Mouse (Mus musculus): ENCODE measurements around the gene Mylk2. TPM values are rescaled to one million over a fixed set of nuclear protein-coding genes. Genes with fewer than 3 reads are reported as not detected.

Mylk2 gene
- total RNA-seq, 2 experiments from 2014 or later: 443 to 553 TPM

- intact Hi-C loops (cut with DNase I): loop anchor here (2.0 to 5.0 kb wide), 2 partner anchors 57 to 108 kb away; partner anchors contain the start of gene Bcl2l1
- no peak for DNase-seq
These were observed 28.7 kb downstream of the Mylk2 start for GRCm38 (mm10) chr2:152939846-152940245.

GRCm38 (mm10) chr2:152941106-152941505 lies 30.0 kb downstream of the Mylk2 start:
- no peak for DNase-seq
- intact Hi-C loops (cut with DNase I): no loop called here

GRCm38 (mm10) chr2:152941776-152942175 lies 30.6 kb downstream of the Mylk2 start:
- intact Hi-C loops (cut with DNase I): no loop called here
- DNase-seq: no peak

GRCm38 (mm10) chr2:152942898-152943515 lies 31.9 kb downstream of the Mylk2 start:
- intact Hi-C loops (cut with DNase I): no loop called here
- DNase-seq: no peak

- DNase-seq: no peak
- intact Hi-C loops (cut with DNase I): no loop called here
These were observed 32.4 kb downstream of the Mylk2 start for GRCm38 (mm10) chr2:152943568-152943967.

- intact Hi-C loops (cut with DNase I): no loop called here
- DNase-seq: no peak
These were observed 32.9 kb downstream of the Mylk2 start for GRCm38 (mm10) chr2:152944013-152944412.

GRCm38 (mm10) chr2:152947098-152947497 lies 35.9 kb downstream of the Mylk2 start:
- intact Hi-C loops (cut with DNase I): no loop called here
- no peak for DNase-seq

- DNase-seq: no peak
- intact Hi-C loops (cut with DNase I): no loop called here
These were observed 37.4 kb downstream of the Mylk2 start for GRCm38 (mm10) chr2:152948438-152949020.

- intact Hi-C loops (cut with DNase I): no loop called here
- DNase-seq: no peak
These were observed 39.4 kb downstream of the Mylk2 start for GRCm38 (mm10) chr2:152950358-152951064.

- DNase-seq: no peak
- intact Hi-C loops (cut with DNase I): no loop called here
These were observed 40.1 kb downstream of the Mylk2 start, which contains the start of gene Dusp15 for GRCm38 (mm10) chr2:152951065-152951849. TSS of gene Dusp15 (minus strand) at chr2:152951698.

GRCm38 (mm10) chr2:152951850-152952720 lies 40.9 kb downstream of the Mylk2 start:
- intact Hi-C loops (cut with DNase I): no loop called here
- no peak for DNase-seq

- intact Hi-C loops (cut with DNase I): no loop called here
These were observed 47.0 kb downstream of the Mylk2 start for GRCm38 (mm10) chr2:152958116-152958515.

GRCm38 (mm10) chr2:152962091-152962793 lies 51.1 kb downstream of the Mylk2 start, which contains the start of gene Ttll9:
TSS of gene Ttll9 (plus strand) at chr2:152962485.
- intact Hi-C loops (cut with DNase I): no loop called here
- DNase-seq: peak; percentile 43

More at GRCm38 (mm10) chr2:152958116-152958515, 47.0 kb downstream of the Mylk2 start:
- no peak for DNase-seq

GRCm38 (mm10) chr2:152965555-152965954 lies 54.4 kb downstream of the Mylk2 start:
- intact Hi-C loops (cut with DNase I): no loop called here
- no peak for DNase-seq

Small RNA genes within 50 kb of the gene (microRNA-seq; reads per million reads assigned to microRNA genes)
- gene Mir5622: 0 reads per million in 2 experiments

Other genes with a start within 250 kb of the Mylk2 start
- 10 to 100 TPM; 30.1 to 35.1 TPM for gene H13, start 241.9 kb upstream of the Mylk2 start, total RNA-seq (2021)
- gene Mcts2, start 224.3 kb upstream of the Mylk2 start, total RNA-seq (2021): 10 to 100 TPM in 1 of 2 experiments, 1 to 10 TPM in 1; 9.6 to 12.1 TPM
- 10 to 100 TPM; 11.5 to 17.7 TPM for gene Id1, start 175.1 kb upstream of the Mylk2 start, total RNA-seq (2021)
- gene Cox4i2, start 157.2 kb upstream of the Mylk2 start, total RNA-seq (2021): 1 to 10 TPM; 2.9 TPM
- 10 to 100 TPM; 15.4 to 17.6 TPM for gene Bcl2l1, start 79.6 kb upstream of the Mylk2 start, total RNA-seq (2021)
- 1 to 10 TPM; 1.4 to 1.9 TPM for gene Tpx2, start 63.4 kb upstream of the Mylk2 start, total RNA-seq (2021)
- 1 to 10 TPM; 1.5 to 2.2 TPM for gene Foxs1, start 21.9 kb downstream of the Mylk2 start, total RNA-seq (2021)
- 1 to 10 TPM in 1 of 2 experiments, under 1 TPM in 1; 0.20 to 1.1 TPM for gene Dusp15, start 40.3 kb downstream of the Mylk2 start, total RNA-seq (2021)
- not detected for gene Ttll9, start 51.1 kb downstream of the Mylk2 start, total RNA-seq (2021)
- 10 to 100 TPM; 69.5 to 74.1 TPM for gene Pdrg1, start 104.1 kb downstream of the Mylk2 start, total RNA-seq (2021)
- not detected for gene Xkr7, start 120.5 kb downstream of the Mylk2 start, total RNA-seq (2021)
- 1 to 10 TPM; 4.3 to 4.5 TPM for gene Ccm2l, start 154.6 kb downstream of the Mylk2 start, total RNA-seq (2021)
- under 1 TPM; 0.20 to 0.30 TPM for gene Hck, start 197.1 kb downstream of the Mylk2 start, total RNA-seq (2021)
- gene Tm9sf4, start 250.0 kb downstream of the Mylk2 start, total RNA-seq (2021): 10 to 100 TPM; 27.3 to 31.1 TPM

All from gastrocnemius, postnatal 36 days (tissue).